Mouse (Mus musculus): ENCODE measurements around the gene Ttc29. TPM values are rescaled to one million over a fixed set of nuclear protein-coding genes. Genes with fewer than 3 reads are reported as not detected.

Ttc29 gene
- total and polyA plus RNA-seq, 3 experiments: 0.49 TPM; not detected in 2

DNA sequence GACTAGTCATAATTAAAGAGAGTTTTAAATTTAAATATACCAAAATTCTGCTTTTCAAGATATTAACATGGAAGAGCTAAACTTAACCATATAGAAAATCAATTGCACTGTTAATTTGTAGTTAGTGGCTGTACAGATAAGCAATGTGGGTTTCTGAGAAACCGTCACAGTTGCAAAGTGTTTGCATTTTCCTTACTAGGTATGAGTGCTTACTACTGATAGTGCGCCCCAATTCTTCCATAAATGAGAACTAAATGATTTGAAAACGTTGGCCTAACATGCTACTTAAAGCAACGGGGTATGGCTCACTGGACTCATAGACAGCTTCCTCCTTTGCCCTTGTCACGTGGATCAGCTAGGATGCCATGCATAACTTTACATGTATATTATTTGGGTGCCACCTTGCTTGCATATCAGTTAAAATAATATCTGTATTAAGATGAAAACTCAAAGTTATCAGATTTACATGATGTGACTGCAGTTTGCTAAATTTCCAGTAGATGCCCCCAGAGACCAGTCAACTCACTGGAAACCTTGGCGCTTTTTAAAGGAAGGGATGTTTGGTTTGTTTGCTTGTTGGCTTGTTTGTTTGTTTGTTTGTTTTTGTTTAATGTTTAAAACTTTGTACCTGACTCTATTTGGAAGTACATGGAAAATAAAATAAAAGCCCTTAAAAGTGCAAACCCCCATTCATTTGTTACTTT, 25.0 kb downstream of the Ttc29 start:
- no peaks in the 10 kb centered on the region for H3K27me3 ChIP-seq (ENCODE audit: control insufficient read depth, insufficient read depth, low read length)
- no peaks in the 10 kb centered on the region for H3K79me2 ChIP-seq (replicated peaks; ENCODE audit: control insufficient read depth, insufficient read depth, low read length)
- H3K4me1 ChIP-seq (ENCODE audit: control insufficient read depth, insufficient read depth, low read length): no peaks in the 10 kb centered on the region
- no peak overlapping the region for H3K27ac ChIP-seq
- peak; percentile 89 for TF ChIP-seq CTCF (IDR thresholded peaks at IDR 0.05)
- no peak for TF ChIP-seq EP300 (IDR thresholded peaks at IDR 0.05; ENCODE audit: insufficient read depth, low read depth, low read length)
- 50% methylated on average over 6 of the region's 6 CpGs for WGBS
- H3K36me3 ChIP-seq (ENCODE audit: control insufficient read depth, insufficient read depth, low read length): no peaks in the 10 kb centered on the region
- intact Hi-C loops (cut with DNase I): loop anchor here (1.0 to 10.0 kb wide), 3 partner anchors 411 to 663 kb away; no protein-coding TSS in a partner anchor
- no peak overlapping the region for H3K4me3 ChIP-seq
- no peak overlapping the region for H3K9ac ChIP-seq (ENCODE audit: low read depth, low read length)
- no peak for DNase-seq

DNA sequence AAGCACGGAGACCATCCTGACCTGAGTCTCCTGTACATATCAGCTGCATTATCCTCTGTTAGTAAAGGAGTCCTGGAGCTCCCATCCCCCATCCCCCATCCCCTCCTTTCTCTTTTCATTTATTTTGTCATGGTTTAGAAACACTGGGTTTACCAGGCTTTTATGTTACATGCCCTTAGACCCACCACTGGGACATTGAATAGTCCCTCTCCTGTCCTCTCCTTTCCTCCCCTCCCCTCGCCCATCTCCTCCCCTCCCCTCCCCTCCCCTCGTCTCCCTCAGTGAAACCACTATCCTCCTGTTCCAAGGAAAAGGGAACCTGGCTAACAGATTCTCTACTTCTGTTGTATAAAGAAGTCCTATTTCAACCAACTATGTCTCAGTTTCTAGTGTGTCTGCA, 38.0 kb downstream of the Ttc29 start:
- Histone ChIP-seq H3K27ac (no peak overlapping the region), H3K4me1 (ENCODE audit: control insufficient read depth, insufficient read depth, low read length) (no peaks in the 10 kb centered on the region), H3K36me3 (ENCODE audit: control insufficient read depth, insufficient read depth, low read length) (no peaks in the 10 kb centered on the region), H3K4me3 (no peak overlapping the region), H3K27me3 (ENCODE audit: control insufficient read depth, insufficient read depth, low read length) (no peaks in the 10 kb centered on the region), H3K79me2 (replicated peaks; ENCODE audit: control insufficient read depth, insufficient read depth, low read length) (no peaks in the 10 kb centered on the region), H3K9ac (ENCODE audit: low read depth, low read length) (no peak overlapping the region)
- no peak for DNase-seq
- whole genome bisulfite sequencing: 61% methylated on average over 3 of the region's 3 CpGs
- intact Hi-C loops (cut with DNase I): no loop called here
- no peak for TF ChIP-seq POLR2A (IDR thresholded peaks at IDR 0.05; ENCODE audit: insufficient read depth, low read depth, low read length)
- TF ChIP-seq EP300 (IDR thresholded peaks at IDR 0.05; ENCODE audit: insufficient read depth, low read depth, low read length): no peak
- no peak for TF ChIP-seq CTCF (IDR thresholded peaks at IDR 0.05)

DNA sequence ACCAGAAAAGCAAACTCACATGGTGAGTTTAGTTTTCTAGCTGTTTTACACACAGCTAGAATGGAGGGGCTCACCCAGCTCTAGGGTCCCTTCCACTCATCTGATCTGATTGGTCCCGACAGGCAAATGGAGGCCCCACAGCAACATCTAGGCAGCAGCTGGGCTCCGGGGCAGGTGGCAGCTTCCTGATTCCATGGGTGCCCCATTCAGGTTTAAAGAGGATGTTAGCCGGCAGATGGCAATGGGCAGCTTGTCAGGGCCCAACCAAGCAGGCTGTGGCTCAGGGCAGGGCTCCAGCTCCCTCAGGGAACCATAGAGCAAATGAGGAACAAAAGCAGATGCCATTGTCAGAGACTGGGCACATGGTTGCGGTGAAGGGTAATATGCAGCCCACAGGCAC, 41.3 kb downstream of the Ttc29 start:
- Histone ChIP-seq H3K27me3 (ENCODE audit: control insufficient read depth, insufficient read depth, low read length) (no peaks in the 10 kb centered on the region), H3K79me2 (replicated peaks; ENCODE audit: control insufficient read depth, insufficient read depth, low read length) (no peaks in the 10 kb centered on the region), H3K4me3 (no peak overlapping the region), H3K27ac (no peak overlapping the region), H3K4me1 (ENCODE audit: control insufficient read depth, insufficient read depth, low read length) (no peaks in the 10 kb centered on the region), H3K36me3 (ENCODE audit: control insufficient read depth, insufficient read depth, low read length) (no peaks in the 10 kb centered on the region), H3K9ac (ENCODE audit: low read depth, low read length) (no peak overlapping the region)
- TF ChIP-seq EP300 (IDR thresholded peaks at IDR 0.05; ENCODE audit: insufficient read depth, low read depth, low read length) (no peak), POLR2A (IDR thresholded peaks at IDR 0.05; ENCODE audit: insufficient read depth, low read depth, low read length) (no peak), CTCF (IDR thresholded peaks at IDR 0.05) (no peak)
- DNase-seq: no peak
- intact Hi-C loops (cut with DNase I): no loop called here
- WGBS: 81% methylated on average over 4 of the region's 4 CpGs

DNA sequence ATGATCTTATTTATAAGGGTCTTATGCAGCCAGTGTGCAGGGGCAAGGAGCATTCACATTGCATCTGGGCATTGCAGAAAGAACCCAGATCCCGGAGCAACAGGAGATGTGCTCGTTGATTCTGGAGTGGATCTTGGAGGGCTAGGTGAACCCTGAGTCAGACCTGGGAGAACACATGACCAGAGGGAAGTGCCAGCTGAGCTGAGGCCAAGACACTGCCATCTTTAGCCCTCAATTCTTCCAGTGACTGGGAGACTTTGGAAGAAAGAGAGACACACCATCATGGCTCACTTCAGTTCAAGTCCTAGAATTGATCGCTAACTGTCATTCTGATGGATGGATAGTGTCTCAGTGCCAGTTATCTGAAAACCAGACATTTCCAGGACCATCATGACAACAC, 41.9 kb downstream of the Ttc29 start:
- 87% methylated on average over 3 of the region's 3 CpGs for WGBS
- Histone ChIP-seq H3K9ac (ENCODE audit: low read depth, low read length) (no peak overlapping the region), H3K27me3 (ENCODE audit: control insufficient read depth, insufficient read depth, low read length) (no peaks in the 10 kb centered on the region), H3K27ac (no peak overlapping the region), H3K4me1 (ENCODE audit: control insufficient read depth, insufficient read depth, low read length) (no peaks in the 10 kb centered on the region), H3K79me2 (replicated peaks; ENCODE audit: control insufficient read depth, insufficient read depth, low read length) (no peaks in the 10 kb centered on the region), H3K36me3 (ENCODE audit: control insufficient read depth, insufficient read depth, low read length) (no peaks in the 10 kb centered on the region), H3K4me3 (no peak overlapping the region)
- intact Hi-C loops (cut with DNase I): no loop called here
- no peak for DNase-seq
- TF ChIP-seq CTCF (IDR thresholded peaks at IDR 0.05) (no peak), POLR2A (IDR thresholded peaks at IDR 0.05; ENCODE audit: insufficient read depth, low read depth, low read length) (no peak), EP300 (IDR thresholded peaks at IDR 0.05; ENCODE audit: insufficient read depth, low read depth, low read length) (no peak)

DNA sequence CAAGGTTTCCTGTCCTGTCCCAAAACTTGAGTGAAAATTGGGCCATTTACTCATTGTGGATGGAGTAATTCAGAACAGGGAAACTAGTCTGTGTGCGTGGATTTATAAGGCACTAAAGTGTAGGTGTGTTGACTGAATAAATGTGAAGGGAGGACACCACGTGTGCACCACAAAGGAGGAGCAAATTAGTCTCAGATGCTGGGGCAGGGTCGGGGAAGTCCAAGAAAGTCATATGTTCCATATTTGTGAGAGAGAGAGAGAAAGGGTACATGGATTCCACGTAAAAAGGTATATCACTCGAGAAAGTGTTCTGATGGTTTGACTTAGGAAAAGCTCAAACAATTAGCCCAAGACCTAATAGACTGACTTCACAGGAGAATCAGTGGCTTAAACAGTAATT, 52.4 kb downstream of the Ttc29 start:
- TF ChIP-seq POLR2A (IDR thresholded peaks at IDR 0.05; ENCODE audit: insufficient read depth, low read depth, low read length) (no peak), CTCF (IDR thresholded peaks at IDR 0.05) (no peak), EP300 (IDR thresholded peaks at IDR 0.05; ENCODE audit: insufficient read depth, low read depth, low read length) (no peak)

DNA sequence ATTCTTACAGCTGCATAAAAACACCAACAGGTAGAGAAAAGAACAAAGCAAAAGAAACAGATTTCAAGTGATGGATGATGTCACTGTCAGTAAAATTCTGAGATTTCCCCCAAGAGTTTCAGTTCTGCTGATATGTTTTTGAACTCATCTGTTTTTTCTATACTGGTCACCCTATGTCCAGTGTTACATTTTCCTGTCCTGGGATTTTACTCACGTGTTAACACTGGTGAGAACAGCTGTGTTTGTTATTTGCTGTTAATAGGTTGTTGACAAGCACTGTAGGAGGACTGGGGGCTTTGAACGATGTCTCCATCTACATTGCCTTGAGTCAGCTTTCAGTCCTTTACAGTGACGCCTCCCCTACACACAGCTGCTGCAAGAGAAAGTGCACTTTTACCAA, 53.1 kb downstream of the Ttc29 start:
- no peaks in the 10 kb centered on the region for H3K4me1 ChIP-seq (ENCODE audit: control insufficient read depth, insufficient read depth, low read length)
- H3K27ac ChIP-seq: no peak overlapping the region; the same call in 1 of the 2 replicates
- no peaks in the 10 kb centered on the region for H3K79me2 ChIP-seq (replicated peaks; ENCODE audit: control insufficient read depth, insufficient read depth, low read length)
- intact Hi-C loops (cut with DNase I): no loop called here
- WGBS: 27% methylated on average over 3 of the region's 3 CpGs
- no peak for TF ChIP-seq EP300 (IDR thresholded peaks at IDR 0.05; ENCODE audit: insufficient read depth, low read depth, low read length)
- no peak for TF ChIP-seq POLR2A (IDR thresholded peaks at IDR 0.05; ENCODE audit: insufficient read depth, low read depth, low read length)
- no peak for TF ChIP-seq CTCF (IDR thresholded peaks at IDR 0.05)
- DNase-seq: no peak
- H3K27me3 ChIP-seq (ENCODE audit: control insufficient read depth, insufficient read depth, low read length): no peaks in the 10 kb centered on the region
- H3K9ac ChIP-seq (ENCODE audit: low read depth, low read length): no peak overlapping the region
- no peaks in the 10 kb centered on the region for H3K36me3 ChIP-seq (ENCODE audit: control insufficient read depth, insufficient read depth, low read length)
- H3K4me3 ChIP-seq: no peak overlapping the region

More for the DNA sequence above, 52.4 kb downstream of the Ttc29 start:
- H3K27me3 ChIP-seq (ENCODE audit: control insufficient read depth, insufficient read depth, low read length): no peaks in the 10 kb centered on the region
- intact Hi-C loops (cut with DNase I): no loop called here
- no peak overlapping the region for H3K9ac ChIP-seq (ENCODE audit: low read depth, low read length)
- DNase-seq: no peak
- H3K4me3 ChIP-seq: no peak overlapping the region
- 84% methylated on average over 5 of the region's 5 CpGs for WGBS
- H3K4me1 ChIP-seq (ENCODE audit: control insufficient read depth, insufficient read depth, low read length): no peaks in the 10 kb centered on the region
- no peak overlapping the region for H3K27ac ChIP-seq
- H3K36me3 ChIP-seq (ENCODE audit: control insufficient read depth, insufficient read depth, low read length): no peaks in the 10 kb centered on the region
- no peaks in the 10 kb centered on the region for H3K79me2 ChIP-seq (replicated peaks; ENCODE audit: control insufficient read depth, insufficient read depth, low read length)
